Mouse (Mus musculus): ENCODE measurements around the gene Apod. TPM values are rescaled to one million over a fixed set of nuclear protein-coding genes. Genes with fewer than 3 reads are reported as not detected.

Apod gene
- total RNA-seq, 2 experiments from 2014 or later: 107 to 123 TPM

DNA sequence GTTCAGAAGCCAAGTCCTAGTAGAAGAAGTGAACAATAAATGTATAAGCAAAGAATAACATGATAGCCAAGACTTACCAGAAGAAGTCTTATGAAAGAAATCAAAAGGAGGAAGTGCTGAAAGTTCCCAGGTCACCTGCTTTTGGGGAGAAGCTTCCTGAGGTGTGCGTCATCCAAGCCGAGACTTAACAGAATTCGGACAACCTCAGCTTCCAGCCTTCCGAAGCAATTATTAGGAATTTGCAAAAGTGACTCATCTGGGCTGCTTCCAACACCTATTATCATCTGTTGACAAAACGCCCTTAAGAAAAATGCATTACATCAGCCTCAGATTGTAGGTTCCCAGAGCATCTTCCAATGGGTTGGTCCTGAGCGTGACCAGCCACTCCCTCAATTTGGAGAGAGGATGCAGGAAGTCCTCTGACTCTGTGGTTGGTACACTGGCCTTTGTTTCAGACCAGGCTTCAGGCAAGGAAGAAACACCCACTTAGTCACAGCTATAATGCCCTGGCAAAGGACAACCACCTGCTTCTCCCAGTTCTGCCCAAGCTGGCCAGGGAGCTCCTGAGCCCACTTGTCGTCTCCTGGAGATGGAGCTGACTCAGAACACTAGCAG, 23.8 kb downstream of the Apod start:
- peak overlapping the region; percentile 59 for H3K27ac ChIP-seq
- no peak for DNase-seq (ENCODE audit: low spot score in 2 of 2)
- no peak overlapping the region for H3K4me3 ChIP-seq
- TF ChIP-seq CTCF (conservative IDR thresholded peaks at IDR 0.05): no peak

DNA sequence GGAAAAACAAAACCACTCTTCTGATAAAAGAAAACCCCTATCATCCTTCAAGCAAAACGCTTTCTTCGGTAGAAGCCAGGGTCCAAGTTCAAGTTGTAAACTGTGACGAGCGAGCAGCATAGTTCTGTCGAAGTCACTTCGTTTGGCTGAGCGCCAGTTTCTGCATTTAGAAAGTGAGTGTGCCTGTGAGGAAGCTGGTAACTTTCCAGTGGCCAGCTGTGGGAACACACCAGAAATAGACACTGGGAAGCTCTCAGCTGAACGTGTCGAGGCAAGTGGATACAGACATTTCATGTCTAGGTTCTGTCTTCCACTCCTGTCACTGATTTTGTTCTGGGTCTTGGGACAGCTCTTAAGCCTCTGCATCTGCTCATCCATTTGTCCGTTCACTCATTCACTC, 24.3 kb downstream of the Apod start:
- peak overlapping the region; percentile 59 for H3K27ac ChIP-seq
- DNase-seq (ENCODE audit: low spot score in 2 of 2): peak; percentile 61 to 66
- H3K4me3 ChIP-seq: no peak overlapping the region
- no peak for TF ChIP-seq CTCF (conservative IDR thresholded peaks at IDR 0.05)

DNA sequence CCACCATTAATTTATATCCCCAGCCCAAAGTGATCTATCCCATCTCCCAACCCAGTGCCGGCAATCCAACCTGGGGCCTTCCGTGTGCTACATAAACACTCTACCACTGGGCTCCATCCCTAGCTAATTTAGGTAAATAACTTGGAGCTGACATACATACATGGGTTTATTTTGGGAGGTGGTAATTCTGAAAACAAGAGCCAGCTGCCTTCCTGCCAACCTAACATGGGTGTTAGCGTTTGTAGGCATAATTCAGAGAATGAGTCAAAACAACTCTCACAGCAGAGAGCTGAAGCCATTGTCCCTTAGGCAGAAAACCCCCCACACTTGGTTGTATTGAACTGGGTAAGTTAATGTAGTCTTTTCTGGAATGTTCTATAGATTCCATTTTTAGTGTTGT, 26.9 kb downstream of the Apod start:
- TF ChIP-seq CTCF (conservative IDR thresholded peaks at IDR 0.05): no peak
- Histone ChIP-seq H3K4me3 (no peak overlapping the region), H3K27ac (peak overlapping the region; percentile 46; the same call in 1 of the 2 replicates)
- DNase-seq (ENCODE audit: low spot score in 2 of 2): no peak

DNA sequence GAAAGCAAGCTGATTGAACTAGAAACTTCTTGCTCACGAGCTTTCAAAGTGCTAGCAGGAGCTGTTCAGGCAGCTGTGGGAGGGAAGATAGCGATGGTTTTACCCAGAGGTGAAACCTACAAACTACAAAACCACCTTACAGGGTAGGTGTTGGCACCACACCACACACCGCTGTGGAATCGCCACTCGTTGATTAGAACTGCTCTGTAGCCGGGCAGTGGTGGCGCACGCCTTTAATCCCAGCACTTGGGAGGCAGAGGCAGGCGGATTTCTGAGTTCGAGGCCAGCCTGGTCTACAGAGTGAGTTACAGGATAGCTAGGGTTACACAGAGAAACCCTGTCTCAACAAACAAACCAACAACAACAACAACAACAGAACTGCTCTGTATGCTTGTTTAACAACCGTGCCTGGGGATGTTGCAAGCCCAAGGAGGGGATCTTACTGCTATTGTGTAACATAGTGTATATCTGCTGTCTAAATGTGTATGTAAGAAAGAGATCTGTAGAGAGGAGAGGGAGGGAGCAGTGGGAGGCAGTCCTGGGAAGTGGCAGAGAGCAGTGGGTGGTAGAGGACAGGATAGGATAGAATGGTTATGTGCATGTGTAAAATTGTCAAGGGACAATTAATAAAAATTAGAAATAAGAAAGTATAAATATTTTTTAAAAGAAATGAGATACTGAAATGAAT, 27.7 kb downstream of the Apod start:
- H3K4me3 ChIP-seq: no peak overlapping the region
- no peak for DNase-seq (ENCODE audit: low spot score in 2 of 2)
- no peak for TF ChIP-seq CTCF (conservative IDR thresholded peaks at IDR 0.05)
- H3K27ac ChIP-seq: no peak overlapping the region

DNA sequence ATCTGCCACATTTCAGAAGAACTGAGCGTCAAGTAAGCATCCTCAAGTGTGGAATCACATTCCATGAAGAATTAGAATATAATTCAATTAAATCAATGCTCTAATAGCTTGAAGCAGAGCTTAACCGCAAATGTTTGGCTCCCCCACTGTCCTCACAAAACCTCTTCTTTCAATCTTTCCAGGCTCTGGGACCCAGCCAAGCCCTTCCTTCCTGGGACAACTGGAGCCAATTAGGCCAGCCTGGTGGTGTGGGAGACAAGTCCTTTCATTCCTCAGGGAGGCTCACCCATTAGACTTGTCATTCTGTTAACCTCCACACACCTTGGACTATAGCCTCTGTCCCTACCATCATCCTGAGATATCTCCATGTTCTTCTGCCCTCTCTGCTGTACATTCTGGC, 32.6 kb downstream of the Apod start:
- H3K4me3 ChIP-seq: no peak overlapping the region
- DNase-seq (ENCODE audit: low spot score in 2 of 2): no peak
- no peak overlapping the region for H3K27ac ChIP-seq
- no peak for TF ChIP-seq CTCF (conservative IDR thresholded peaks at IDR 0.05)

DNA sequence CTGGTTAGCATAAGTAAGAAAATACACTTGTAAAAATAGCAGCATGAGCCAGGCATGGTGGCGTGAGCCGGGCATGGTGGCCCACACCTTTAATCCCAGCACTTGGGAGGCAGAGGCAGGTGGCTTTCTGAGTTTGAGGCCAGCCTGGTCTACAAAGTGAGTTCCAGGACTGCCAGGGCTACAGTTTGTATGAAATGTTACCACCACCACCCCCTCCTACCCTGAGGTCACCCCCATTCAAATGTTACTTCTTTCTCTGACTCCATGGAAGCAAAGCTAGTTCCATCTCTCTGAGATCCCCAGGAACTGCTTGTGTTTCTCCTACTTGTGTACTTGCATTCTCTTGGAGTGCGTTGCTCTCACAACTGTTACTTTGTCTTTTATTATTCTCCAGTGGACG, 34.4 kb downstream of the Apod start:
- TF ChIP-seq CTCF (conservative IDR thresholded peaks at IDR 0.05): no peak
- no peak for DNase-seq (ENCODE audit: low spot score in 2 of 2)
- Histone ChIP-seq H3K4me3 (no peak overlapping the region), H3K27ac (no peak overlapping the region)

DNA sequence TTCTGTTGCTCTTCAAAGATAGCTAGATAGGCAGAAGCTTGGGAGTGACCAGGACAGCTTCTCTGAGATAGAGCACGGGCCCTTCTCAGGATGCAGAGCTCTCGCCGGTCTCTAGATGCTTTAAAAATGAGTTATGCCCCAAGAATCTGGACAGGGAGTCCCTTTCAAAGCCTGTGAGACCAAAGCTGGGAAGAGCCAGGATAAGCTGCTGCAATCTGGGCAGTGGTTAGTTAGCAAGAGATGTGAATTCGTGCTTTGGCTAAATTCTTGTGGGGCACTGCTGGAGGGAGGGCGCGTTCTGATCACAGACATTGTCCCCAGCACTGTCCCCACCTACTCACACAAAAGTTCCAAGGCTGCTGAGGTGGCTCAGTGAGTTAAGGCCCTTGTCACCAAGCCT, 36.0 kb downstream of the Apod start:
- no peak for TF ChIP-seq CTCF (conservative IDR thresholded peaks at IDR 0.05)
- no peak for DNase-seq (ENCODE audit: low spot score in 2 of 2)
- H3K27ac ChIP-seq: no peak overlapping the region
- no peak overlapping the region for H3K4me3 ChIP-seq

DNA sequence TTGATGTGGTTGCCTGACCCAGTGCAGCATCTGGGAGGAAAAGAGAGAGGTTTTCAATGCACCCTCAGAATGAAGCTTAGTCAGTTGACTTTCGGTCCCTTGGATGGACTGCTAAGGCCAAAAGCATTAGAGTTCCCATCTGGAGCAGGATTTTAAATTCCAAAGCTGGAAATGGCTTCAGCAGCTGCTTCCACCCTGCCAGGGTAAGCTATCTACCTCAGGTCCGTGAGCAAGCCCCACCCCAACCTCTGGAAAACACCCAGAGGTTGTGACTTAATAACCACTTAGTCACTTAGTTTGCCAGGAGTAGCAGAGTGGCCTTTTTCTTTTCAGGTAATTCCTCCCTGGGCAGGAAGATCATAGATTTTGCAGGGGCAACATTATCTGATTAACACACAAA, 36.5 kb downstream of the Apod start:
- DNase-seq (ENCODE audit: low spot score in 2 of 2): no peak
- TF ChIP-seq CTCF (conservative IDR thresholded peaks at IDR 0.05): no peak

DNA sequence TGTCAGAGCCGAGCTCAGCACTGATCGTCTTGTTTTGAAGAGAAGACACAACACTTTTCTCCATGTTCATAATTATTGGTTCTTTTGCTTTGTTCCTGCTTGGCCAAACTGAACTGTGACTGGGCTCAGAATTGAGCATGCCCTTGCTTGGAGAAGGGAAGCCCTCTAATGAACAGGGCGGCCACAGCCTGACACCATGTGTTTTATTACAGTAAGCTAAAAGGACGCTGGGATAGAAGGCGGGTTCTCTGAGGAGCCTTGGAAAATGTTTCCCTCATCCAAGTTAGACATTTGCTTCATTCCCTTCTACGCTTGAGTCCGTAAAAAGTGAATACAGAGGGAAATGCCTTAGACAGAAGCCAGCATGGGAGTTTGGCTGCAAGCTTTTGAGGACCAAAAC, 37.6 kb downstream of the Apod start:
- H3K27ac ChIP-seq: peak overlapping the region; percentile 92
- H3K4me3 ChIP-seq: no peak overlapping the region
- no peak for TF ChIP-seq CTCF (conservative IDR thresholded peaks at IDR 0.05)
- no peak for DNase-seq (ENCODE audit: low spot score in 2 of 2)

More for the DNA sequence above, 36.5 kb downstream of the Apod start:
- Histone ChIP-seq H3K4me3 (no peak overlapping the region), H3K27ac (no peak overlapping the region)

DNA sequence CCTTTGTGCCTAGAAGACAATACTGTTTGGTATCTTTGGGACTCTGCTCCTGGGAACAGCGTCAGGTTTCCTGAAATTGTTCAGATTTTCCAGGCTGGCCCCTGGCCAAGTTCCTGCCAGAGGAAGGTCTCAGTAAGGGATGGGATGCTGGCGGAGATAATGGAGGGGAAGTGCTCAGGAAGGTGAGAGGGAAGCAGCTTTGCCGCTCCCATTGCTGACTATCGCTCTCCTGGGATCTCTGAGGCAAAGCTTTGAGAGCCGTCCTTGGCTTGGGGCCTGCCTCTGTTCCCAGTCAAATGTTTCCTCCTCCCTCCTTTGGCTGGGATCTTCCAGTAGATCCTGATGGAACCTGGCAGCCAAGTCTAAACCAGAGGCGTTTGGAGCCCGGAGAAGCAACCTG, 38.1 kb downstream of the Apod start:
- no peak for DNase-seq (ENCODE audit: low spot score in 2 of 2)
- H3K4me3 ChIP-seq: no peak overlapping the region
- H3K27ac ChIP-seq: peak overlapping the region; percentile 92
- no peak for TF ChIP-seq CTCF (conservative IDR thresholded peaks at IDR 0.05)

DNA sequence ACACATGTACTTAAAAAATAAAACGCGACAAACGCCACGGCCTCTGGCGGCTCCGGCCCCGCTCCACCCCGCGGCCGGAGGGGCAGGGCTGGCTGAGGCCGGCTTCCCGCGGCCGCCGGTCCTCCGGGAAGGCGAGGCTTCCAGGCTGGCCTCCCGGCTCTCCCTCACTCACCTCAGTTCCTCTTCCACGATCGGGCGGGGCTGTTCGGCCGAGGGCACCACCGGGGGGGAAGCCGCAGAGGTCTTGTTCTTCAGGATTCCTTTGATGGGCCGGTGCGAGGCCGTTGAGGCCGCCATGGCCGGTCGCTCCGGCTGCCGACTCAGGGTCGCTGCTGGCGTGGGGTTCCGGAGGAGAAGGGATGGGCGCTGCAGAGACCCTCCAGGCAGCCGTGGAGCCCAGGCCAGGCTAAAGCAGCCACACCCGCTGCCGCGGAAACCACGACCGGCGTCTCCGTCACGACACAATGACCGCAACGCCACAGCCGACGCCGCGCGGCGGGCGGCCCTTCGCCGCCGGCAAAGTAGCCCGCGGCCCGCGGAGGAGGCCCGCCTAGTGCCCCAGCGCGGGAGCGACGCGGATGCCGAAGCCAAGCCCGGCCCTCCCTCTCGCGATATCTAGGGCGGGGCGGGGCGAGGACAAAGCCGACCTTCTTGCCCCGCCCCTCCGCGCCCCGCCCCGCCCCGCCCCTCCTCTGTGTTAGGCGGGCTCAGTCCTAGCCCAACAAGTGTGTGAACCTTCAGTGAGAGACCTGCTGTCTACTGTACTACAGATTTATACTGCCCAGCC, 39.7 kb downstream of the Apod start, which contains the start of gene Ppp1r2:
Gene Ppp1r2, minus strand, starts transcription at position 604 of the 787 bp plus-strand sequence.
- Histone ChIP-seq H3K4me3 (peak within 1 kb of the TSS; percentile 81), H3K27ac (peak within 1 kb of the TSS; percentile 92)
- peak; percentile 66 for TF ChIP-seq CTCF (conservative IDR thresholded peaks at IDR 0.05)
- DNase-seq (ENCODE audit: low spot score in 2 of 2): peak; percentile 78 to 90

DNA sequence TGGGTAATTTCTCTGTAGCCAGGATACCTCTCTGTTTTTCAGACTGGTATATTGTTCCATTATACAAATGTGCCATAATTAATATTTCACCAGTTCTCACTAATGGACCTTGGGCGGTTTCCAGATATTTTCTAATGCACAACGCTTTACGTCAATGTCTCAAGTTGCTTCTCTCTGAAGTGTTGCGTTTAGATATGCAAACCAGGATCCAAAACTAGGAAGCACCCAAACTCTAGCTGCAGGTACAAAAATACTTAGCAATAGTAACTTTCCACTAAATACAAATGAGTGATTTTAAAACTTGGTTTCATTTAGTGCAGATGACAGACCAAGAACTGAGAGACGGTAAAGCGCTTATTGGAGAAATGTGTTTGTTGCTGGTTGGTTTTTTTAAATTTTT, 40.5 kb downstream of the Apod start:
- TF ChIP-seq CTCF (conservative IDR thresholded peaks at IDR 0.05): no peak
- Histone ChIP-seq H3K4me3 (peak overlapping the region; percentile 81), H3K27ac (peak overlapping the region; percentile 92)
- no peak for DNase-seq (ENCODE audit: low spot score in 2 of 2)

DNA sequence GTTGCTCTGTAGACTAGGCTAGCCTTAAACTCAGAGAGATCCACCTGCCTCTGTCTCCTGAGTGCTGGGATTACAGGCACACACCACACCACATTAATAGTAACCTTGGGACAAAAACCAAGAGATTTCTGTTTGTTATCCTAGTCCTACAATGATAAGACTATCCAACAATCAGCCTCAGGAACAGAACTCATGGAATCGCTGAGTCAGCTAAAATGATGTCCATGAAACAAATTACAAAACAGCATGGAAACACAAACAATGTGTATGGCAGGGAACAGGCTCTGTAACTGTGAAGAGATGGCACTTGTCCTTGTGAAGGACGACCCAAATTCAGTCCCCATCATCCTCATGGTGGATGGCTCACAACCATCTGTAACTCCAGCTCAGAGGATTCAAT, 47.9 kb downstream of the Apod start:
- DNase-seq (ENCODE audit: low spot score in 2 of 2): no peak
- no peak overlapping the region for H3K4me3 ChIP-seq
- no peak for TF ChIP-seq CTCF (conservative IDR thresholded peaks at IDR 0.05)
- no peak overlapping the region for H3K27ac ChIP-seq

Measured in layer of hippocampus, adult 2 months (tissue).